Mouse (Mus musculus) layer of hippocampus, adult 11-12 months (tissue): ENCODE data around the gene Flad1.

Source experiments
- DNase-seq: peaks from one replicate; pipeline ENCODE4 v3.0.0; 2022; ENCODE audit warnings: low spot score

The Flad1 gene

DNA sequence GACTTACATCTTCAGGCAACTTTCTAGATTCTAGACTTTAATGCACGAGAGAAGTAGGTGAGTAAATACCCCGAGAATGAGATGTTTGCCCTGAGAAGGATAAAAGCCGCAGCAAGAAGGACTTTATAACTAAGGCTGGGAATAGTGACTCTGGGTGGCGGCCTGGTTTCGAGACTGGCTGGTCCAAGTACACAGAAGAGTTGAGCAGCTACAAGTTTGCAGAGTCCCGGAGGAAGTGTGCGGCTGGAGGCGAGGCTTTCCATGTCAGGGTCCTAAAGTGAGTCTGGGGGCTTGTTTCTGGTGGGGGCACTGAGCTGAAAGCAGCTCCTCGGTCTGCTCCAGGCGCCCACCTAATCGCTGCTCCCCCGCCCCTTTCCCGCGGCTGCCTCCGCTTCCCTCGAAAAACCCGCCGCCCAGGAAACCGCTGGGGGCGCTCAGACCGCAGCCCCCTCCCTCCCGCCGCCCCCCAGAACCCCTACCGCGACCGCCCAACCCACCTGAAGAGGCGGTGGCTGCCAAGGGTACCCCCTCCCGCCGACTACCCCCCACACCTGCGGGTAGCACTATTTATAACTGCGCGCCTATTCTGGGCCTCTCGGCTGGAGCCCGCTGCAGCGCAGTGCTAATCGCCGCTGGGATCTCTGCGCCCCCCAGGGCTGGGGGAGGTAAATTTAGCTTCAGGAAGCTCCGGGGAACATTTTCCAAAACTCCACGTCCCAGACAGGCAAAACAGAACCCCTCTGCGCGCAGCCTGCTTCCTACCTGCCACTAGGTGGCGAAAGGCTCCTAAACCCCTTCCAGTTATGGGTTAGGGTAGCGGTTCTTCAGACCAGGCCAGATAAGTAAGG lies 15.6 kb downstream of the Flad1 start:
- DNase-seq = peak; percentile 67

DNA sequence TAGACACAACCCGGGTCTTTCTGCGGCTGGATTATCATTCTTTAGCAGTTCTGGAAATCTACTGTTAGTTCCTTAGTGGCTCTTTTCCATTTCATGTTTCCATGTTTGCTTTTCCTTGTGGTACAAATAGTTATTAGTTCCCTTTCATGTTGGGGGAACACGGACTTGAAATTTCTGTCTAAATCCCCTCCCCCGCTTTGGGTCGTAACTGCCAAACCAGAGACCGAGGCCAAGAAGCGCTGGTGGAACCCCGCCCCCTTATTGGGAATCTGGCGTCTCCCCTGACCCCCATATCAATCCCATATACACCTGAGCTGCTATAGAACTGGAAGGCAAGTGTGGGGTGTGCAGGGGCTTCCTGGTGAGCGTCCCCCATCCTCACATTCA lies 16.3 kb downstream of the Flad1 start:
- DNase-seq = no peak

DNA sequence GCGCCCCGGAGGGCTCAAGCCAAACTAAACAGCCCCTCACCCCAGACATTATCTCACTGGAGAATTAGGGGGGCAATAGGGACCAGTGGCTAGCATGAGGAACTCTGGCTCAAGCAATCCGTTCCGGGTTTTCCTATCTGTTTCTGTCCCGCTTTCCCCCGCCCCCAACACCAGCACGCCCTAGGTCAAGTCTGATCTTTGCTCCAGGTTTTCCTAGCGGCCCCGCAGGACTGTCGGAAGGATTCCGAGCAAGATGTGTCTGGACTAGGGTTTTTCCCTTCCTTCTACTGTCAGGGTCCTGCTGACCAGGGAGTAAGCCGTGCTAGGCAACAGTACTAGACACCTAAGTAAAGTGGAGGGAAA lies 16.8 kb downstream of the Flad1 start:
- DNase-seq = no peak

DNA sequence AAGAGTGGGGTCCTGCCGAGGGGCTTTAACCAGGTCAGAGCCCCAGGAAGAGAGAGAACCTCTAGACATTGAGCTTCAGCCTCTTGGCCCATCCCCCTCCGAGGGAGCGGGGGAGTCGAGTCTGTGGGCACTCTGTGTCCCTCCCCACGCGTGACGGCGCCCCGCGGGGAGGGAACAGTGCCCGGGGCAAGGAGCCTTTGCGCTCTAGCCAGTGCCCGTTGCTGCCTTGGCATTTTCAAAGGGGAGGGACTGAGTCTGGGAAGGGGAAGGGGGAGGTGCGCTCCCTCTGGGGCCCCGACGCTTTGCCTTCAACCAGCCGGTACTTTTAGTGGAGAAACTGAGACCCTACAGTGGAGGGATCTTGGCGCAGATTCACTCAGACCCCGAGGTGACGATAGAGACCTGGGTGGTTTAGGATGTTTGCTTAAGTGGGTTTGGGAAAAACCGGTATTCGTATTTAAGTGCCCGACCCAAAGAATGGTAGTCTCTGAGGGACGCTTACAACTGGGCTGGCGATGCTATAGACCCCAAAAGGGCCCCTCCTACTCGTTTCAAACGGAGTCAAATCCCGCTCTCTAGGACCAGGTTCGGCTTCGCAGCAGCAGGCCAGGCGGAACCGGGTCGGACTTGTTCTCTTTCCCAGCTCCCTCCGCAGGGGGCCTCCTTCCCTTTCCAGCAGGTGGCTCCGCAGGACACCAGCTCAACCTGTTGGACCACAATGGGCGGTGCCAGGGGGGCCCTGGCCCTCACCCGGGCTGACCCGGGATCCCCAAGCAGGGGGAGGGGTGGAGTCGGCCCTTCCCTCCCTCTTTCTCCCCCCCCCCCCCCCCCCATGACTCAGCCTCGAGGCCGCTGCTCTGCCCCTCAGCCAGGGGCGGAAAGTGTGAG lies 17.4 kb downstream of the Flad1 start, which contains the start of gene Zbtb7b:
TSS of gene Zbtb7b (minus strand) at position 771 of the 888 bp plus-strand sequence.
- no peak for DNase-seq

DNA sequence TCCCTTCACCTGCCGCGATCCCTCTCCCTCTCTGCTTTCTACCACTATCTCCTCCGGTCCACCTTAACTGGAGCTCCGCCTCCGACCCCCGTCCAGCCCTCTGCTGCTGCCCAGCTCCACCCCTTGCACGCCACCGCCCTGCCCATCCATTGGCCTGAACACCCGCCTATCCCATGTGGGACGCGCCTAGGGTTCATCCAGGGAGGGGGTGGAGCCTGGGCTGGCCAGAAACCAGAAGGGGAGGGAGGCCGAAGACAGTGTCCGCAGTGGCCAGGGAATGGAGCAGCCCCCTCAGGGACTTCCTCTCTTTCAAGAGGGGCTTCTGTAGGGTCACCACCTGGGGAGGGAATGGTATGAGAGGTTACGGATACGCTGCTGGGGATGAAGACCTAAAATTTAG lies 18.1 kb downstream of the Flad1 start:
- peak; percentile 97 for DNase-seq

DNA sequence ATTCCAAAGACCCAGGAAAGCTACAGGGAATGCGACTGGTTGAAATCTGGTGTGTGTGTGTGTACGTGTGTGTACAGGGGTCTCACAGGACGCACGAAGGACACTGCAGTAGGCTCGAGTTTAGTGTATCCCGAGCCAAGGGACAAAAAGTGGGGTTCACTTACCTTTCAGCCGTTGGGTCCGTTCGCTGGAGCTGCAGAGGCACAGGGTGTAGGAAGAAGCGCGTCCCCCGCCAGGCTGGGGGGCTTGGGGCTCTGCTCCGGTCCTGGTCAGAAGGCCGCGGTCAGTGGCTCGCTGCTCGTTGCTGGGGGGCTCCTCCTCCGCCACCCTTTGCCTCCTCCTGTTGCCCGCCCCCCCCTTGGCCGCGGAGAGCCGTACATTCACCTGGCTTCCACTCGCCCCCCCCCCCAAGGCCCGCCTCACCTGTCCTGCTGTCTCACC lies 18.8 kb downstream of the Flad1 start:
- DNase-seq = no peak

DNA sequence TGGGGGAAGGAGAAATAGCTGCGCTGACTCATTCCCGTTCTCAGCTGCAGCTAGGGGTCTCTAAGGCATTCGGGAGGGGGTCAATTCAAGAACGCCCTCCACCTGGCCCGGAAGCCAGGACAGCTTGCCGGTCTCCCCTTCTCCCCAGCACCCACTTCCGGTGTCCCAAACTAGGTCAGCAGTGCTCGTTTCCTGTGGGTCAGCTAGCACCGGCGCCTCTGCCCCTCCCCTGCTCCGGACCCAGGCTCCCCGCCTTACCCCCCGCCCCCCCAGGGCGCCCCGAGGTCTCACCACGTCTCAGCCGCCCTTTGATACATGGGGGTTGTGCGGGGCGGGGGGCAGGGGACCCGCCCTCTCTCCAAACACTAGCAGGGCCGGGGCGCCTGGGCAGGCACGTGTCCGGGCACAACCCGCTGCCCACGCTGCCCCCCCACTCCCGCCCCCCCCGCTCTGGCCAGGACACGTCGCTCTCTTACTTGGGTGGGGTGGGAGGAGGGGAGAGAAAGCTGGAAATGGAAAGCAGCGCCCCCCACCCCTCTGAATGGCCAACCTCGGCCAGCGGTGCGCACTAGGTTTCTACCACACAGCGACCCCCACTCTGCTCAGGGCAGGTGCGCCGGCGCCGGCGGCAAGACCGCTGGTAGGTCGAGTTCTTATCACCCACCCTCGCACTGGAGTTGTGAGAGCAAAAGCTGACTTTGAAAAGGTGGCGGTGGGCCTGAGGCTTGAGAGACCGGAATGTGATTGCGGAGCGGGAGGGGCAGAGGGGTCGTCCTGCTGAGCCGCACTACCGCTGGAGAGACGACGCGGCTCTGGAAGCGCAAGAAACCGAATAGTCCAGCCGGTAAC lies 19.8 kb downstream of the Flad1 start:
- DNase-seq = no peak

DNA sequence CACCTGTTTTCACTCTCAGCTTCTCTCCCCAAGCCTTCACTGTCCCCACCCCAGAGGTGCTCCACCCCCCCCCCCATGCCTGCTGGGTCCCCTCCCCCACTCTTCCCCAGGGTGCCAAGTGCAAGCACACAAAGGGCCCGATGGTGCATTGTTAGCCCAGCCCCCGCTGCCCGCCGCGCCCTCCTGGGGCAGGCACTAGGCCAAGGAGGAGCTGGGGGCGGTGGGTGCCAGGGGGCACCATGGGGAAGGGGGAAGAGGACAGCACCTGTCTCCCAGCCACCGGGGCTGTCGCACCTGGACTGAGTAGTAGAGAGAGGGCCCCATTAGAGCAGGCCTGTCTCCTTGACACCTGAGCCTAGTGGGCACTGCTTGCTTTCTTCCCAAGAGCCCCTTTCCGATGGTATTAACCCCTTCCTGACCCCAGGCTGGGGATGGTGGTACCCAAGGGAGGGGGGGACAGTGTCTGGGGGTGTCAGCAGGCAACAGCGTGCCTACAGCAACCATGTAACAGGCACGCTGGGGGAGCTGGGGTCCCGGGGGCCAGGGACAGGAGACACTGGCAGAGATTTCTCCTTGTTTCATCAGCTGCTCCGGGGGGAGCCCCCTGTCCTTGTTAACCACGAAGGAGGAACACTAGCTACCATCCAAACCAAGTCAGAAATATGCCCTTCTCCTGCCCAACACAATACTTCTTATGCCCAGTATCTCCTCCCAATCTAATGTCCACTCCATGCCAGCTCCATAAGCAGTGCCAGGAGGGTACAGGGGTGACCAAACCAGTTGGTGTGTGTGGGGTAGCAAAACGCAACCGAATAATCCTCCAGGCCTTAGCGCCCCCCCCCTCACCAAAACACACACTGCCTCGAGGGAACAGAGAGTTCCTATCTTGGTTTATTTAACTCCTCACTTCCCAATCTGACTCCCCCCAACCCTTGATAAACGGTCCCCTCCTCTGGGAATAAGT lies 20.7 kb downstream of the Flad1 start:
- no peak for DNase-seq

DNA sequence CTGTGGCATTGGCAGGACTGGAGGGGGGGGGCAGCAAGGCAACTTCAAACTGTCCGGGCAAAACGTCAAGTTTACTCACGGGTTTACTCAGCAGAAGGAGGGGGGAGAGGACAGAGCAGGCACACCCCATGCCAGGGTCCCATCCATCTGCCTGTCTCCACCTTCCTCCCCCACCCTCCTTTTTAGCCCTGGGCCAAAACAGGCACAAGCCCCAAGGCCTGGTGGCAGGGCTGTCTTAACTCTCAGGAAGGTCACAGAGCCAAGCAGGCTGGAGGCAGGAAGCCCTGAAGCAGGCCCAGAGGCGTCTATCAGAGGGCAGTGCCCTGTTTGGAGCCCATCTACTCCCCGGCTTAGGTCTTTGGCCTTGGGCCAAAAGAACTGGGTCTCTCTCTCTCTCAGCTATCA lies 21.6 kb downstream of the Flad1 start:
- no peak for DNase-seq

DNA sequence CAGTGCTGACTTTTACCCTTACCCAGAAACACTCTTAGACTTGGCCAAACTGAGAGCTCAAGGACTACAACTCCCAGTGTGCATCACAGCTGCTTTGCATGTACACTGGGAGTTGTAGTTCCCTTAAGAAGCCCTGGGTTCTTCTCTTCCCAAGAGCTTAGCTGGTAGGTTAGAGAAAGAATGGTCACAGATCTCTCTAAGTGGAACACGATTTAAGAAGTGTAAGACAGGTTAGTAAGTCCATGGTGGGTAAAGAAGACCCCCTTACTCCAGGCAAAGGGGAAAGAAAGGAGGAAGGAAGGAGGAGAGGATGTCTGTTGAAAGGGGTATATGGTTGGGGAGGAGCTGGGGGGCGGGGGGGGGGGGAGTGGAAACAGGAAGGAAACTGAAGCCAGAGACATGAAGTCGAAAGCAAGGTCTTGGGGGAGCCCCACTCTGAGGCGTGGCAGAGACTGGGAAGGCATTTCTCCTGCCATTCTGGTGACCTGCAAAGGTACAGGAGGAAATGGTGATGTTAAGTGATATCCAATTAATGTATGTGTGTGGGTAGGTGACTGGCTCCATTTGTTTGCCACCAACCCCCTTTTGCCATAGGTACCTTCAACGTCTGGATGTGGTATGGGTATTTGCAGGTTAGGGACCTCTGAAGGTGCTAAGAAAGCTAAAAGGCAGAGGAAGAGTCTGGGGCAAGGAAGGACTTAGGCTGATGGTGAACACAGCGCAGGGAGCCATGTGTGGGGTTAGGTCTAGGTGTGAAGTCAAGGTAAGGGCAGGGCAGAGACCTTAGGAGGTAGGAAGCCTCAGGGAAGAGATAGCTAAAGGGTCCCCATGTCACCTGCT lies 22.5 kb downstream of the Flad1 start:
- no peak for DNase-seq

DNA sequence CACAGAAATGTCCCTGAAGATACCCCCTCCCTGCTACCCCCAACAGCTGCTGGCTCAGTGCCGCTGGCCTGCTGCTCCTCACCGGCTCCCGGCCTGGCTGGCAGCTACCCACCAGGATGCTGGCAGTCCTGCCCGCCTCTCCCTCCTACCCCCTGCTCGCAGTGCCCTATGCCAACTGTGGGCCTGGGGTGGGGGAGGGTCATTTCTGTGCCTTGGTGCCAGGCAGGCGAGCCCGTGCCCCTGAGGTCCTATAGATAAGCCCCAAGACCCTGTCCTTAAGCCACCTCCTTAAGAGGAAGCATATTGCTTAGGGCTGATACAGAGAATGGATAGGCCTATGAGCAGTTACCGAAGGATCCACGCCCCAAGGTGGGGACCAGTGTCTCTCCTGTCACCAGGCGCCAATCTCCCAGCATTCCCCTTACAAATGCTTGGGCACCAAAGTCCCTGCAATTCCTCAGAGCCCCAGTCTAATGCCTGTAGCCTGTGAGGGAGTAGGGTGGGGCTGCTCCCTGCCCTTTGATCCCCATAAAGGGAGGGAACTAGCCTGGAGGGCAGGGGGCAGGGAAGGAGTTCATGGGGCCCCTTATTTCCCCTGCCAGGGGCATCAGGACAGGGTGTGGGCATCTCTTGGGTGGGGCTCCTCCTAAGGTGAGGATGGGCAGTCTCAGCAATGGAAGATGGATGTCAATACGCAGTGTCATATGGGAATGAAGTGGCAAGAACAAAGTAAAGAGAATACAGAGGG lies 23.4 kb downstream of the Flad1 start:
- no peak for DNase-seq

DNA sequence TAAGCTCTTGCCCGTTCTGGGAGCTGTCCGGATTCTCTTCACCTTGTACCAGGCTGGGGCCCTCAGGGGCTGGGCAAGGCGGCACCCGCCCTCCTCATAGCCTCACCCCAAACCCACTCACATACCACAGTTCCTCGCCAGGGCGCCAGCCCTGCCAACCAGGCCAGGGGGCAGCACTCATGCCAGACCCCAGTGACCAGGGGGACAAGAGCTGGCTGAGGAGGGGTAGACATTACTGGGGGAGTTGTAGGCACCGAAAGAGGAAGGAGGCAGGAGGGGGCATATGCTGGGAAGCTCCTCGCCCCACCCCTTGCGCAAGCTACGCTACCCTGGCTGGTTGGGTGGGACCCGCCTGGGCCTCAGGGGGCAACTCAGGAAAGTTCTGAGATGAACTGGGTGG lies 24.0 kb downstream of the Flad1 start:
- no peak for DNase-seq

DNA sequence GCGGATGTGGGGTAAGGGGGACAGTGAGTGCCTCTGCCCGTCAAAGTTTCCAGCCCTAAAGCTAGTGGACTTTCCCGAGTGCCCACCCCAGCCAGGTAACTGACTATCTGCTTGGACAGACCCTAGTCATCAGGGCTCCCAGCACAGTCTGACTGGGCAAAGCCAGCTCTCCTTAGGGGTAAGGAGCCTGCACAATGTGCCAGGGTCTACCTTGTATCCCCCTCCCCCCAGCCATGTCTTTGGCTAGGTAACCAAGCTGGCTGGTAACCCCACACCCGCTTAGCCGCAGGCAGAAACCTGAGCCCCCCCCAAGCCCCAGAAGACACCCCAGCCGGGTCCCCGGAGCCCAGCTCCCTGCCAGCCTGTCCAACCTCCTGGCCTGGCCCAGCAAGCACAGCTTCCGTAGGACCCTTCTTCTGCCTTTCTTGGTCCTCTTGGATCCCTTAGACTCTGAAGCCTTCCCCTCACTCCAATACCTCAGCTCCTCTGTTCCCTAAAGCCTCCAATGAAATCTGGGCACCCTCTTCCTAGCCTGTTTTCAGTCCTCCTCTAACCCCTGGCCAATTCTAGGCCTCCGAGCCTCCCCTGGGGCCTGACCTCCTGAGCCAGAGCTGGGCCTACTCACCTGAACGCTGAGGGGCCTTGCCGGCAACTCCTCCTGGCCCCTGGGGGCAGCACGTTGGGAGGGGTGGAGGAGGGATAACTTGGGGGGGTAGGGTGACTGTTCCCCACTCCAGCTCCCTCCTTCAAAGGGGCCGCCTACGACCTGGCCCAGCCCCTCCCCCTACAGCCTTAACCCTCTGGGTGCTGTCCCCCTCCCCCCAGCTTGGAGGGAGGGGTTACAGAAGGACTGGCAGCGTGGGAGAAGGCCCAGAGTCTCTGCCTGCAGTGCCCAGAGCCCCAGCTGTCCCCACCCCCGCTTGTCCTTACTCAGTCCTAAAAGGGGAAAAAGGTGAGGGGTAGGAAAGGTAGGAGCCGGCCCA lies 24.9 kb downstream of the Flad1 start:
- no peak for DNase-seq

DNA sequence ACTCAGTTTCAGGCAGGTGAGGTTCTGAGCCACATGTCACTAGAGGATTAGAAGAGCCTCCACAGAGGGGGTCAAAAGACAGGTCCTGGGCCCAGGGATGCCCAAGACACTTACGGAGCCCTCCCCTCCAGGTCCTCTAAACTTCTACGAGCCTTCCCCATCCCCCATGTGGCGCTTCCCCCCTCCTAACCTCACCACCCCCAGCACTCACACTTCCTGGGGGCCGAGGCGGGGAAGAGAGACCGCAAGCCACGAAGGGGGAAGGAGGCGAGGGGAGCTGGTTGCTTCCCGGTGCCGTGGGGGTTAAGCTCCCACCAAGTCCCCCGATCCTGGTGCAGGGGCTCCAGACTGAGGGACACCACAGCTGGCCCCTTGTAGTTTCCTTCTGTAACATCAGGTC lies 26.2 kb downstream of the Flad1 start:
- no peak for DNase-seq

DNA sequence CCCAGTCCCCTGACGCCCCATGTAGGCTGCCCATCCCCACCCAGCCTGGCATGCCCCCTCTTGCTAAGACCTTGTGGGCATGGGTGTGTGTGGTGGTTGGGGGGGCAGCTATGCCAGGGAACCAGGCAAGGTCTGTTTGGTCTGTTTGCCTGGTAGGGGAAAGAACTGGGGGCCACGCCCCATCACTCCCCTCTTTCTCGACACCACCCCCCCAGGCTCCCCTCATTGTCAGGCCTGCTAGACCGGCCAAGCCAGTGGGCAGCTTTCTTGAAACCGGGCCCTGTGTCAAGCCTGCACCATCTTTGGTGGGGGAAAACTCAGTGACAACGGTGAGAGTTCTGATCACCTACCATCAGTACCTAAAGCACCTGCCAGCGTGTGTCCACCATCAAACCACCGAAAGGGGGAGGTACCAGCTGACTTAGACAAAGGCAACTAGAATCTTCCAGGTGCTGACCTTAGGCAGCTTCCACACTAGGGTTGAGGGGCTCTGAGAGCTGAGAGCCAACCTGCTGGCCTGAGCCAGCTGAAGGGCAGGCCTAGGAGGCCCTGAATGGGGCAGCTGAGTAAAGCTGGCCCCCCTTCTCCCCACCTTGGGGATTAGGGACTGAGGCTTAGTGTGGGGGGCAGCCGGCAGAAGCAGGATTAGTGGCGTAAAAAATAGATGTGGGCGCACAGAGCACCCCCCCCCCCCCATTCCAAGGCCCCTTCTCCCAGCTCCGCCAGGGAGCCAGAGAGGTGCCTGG lies 27.2 kb downstream of the Flad1 start:
- DNase-seq = no peak

DNA sequence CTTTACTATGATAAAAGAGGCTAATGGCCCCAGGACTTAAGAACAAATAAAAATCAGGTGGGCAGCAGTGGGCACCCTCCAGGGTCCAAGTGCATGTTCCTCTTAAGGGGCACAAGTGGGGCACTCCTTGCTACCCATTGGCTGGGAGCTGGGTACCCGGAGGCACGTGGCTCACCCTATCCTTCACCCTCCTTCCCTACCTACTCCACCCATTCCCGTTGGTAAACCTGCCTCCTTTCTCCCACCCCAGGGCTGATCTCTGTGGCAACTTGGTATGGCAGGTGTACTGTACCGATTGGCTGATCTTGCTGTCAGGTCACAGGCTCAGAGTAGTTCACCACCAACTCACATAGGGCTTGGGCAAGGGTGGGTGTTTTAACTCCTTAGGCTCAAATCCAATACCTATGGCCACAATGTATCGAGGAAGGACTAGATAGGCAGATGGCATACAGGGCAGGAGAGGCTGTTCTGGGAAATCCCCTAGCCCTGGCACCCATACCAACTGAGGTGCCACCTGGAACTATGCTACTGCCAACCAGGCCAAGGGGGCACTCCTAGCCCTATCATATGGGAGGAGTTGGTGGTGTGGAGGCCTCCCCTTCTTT lies 27.9 kb downstream of the Flad1 start:
- DNase-seq = no peak

DNA sequence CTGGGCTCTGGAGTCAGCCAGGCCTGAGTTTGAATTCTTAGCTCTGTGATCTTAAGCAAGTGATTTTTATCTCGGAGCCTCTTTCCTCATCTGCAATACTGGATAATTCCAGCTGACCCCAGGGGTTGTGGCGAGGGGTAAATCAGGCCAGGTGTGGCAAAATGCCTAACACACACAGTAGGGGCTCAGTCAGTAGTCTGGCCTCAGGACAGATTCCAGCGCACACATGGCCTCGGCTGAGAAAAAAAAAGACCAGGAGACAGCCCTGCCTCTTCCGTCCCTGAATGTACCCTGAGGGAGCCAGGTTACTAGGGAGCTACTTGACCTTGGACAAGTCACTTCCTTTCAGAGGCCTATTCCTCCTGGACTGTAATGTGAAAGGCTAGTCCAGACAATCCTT lies 28.7 kb downstream of the Flad1 start:
- DNase-seq = no peak
